Comparison of ENCODE assay signal across 9 mouse cellular contexts in the genomic region with DNA sequence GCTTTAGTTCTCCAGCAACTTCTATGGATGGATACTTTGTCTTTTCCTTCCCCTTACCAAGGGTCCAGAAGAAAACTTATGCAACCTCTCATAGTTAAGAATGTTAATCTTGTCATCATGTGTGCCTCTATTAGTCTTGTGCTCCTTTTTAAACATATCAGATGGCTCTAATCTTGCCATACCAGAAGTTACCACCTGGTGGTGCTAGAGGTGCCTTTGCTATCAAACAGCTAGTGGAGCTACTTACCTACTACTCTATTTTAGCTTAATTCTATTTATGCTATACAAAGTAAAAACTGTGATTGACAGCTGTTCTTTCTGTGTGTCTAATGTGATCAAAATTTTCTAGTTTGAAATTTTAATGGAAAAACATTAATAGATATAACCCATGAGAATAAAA. TPM values are rescaled to one million over a fixed set of nuclear protein-coding genes. Genes with fewer than 3 reads are reported as not detected.
DNase-seq lines count a peak whose midpoint lies in the region; ATAC-seq and TF ChIP-seq lines count a peak whose summit lies in the region.
"Had no signal": no experiment of that assay in that cellular context is flagged by ENCODE, and none has a peak within 500 bp of the region (broad histone marks: within the 10 kb centered on the region; RNA-seq: fewer than 3 reads in every experiment).

No protein-coding gene starts in this region.

- no peaks in the 10 kb centered on the region for H3K27me3 ChIP-seq in CH12.LX (replicated peaks)
- no peaks in the 10 kb centered on the region for H3K27me3 ChIP-seq in midbrain, embryonic 15.5 days (replicated peaks)
- H3K27me3 ChIP-seq: limb, embryonic 13.5 days had no signal

- in situ Hi-C loops in CH12.LX (cut with MboI; ENCODE audit: low pct_ligation_motif_present, low pct_unique_long_range_greater_than_20kb, low sequenced_read_pairs): no loop called here

- TF ChIP-seq RAD21 in CH12.LX (IDR thresholded peaks at IDR 0.05; ENCODE audit: low read depth, low read length): peak; percentile 15

- no peak for TF ChIP-seq POLR2A in CH12.LX (IDR thresholded peaks at IDR 0.05; ENCODE audit: low read depth, low read length)

- no peaks in the 10 kb centered on the region for H3K79me2 ChIP-seq in CH12.LX (replicated peaks; ENCODE audit: control insufficient read depth, extremely low read depth, insufficient read depth, poor library complexity, severe bottlenecking)

- no peaks in the 10 kb centered on the region for H3K36me3 ChIP-seq in CH12.LX (replicated peaks in 1 of 2; ENCODE audit: control insufficient read depth in 1 of 2, insufficient read depth in 1 of 2, low read length in 1 of 2)
- H3K36me3 ChIP-seq in midbrain, embryonic 15.5 days (replicated peaks): no peaks in the 10 kb centered on the region
- H3K36me3 ChIP-seq: limb, embryonic 13.5 days had no signal

- no peak overlapping the region for H3K9ac ChIP-seq in CH12.LX (ENCODE audit: insufficient read depth, low read depth)
- no peak overlapping the region for H3K9ac ChIP-seq in midbrain, embryonic 15.5 days
- H3K9ac ChIP-seq: limb, embryonic 13.5 days had no signal

- H3K4me2 ChIP-seq in CH12.LX (ENCODE audit: insufficient read depth, low read depth, poor library complexity, severe bottlenecking): no peak overlapping the region
- H3K4me2 ChIP-seq in midbrain, embryonic 15.5 days: no peak overlapping the region
- H3K4me2 ChIP-seq: limb, embryonic 13.5 days had no signal

- no peak for TF ChIP-seq EP300 in CH12.LX (IDR thresholded peaks at IDR 0.05; ENCODE audit: low read length)

- DNase-seq in heart, postnatal 10 days: peak; percentile 20 to 36
- DNase-seq in heart, adult 9 months (ENCODE audit: low spot score in 2 of 2): no peak
- DNase-seq in CH12.LX (ENCODE audit: extremely low read depth): peak; percentile 27
- peak; percentile 45 for DNase-seq in adrenal gland, postnatal 25 days
- DNase-seq in frontal cortex, adult 2 months (ENCODE audit: extremely low spot score in 1 of 2, low spot score in 1 of 2): peak; percentile 25 to 88
- DNase-seq in layer of hippocampus, adult 9-11 months: peak; percentile 21

- intact Hi-C loops in heart, postnatal 10 days (cut with DNase I): loop anchor here (5.0 kb wide), 1 partner anchor 449 kb away; no protein-coding TSS in a partner anchor

- H3K4me1 ChIP-seq in CH12.LX (ENCODE audit: control insufficient read depth in 1 of 2, insufficient read depth in 2 of 2): no peaks in the 10 kb centered on the region
- H3K4me1 ChIP-seq in midbrain, embryonic 15.5 days: no peaks in the 10 kb centered on the region
- H3K4me1 ChIP-seq: limb, embryonic 13.5 days had no signal

- ATAC-seq in midbrain, embryonic 15.5 days (replicated peaks): peak; percentile 43
- ATAC-seq in activated CD4-positive, CD25-positive, alpha-beta regulatory T cell, adult 4 months: no peak

- dilution Hi-C loops in CH12.LX (cut with MboI; ENCODE audit: extremely low pct_ligation_motif_present, extremely low pct_unique_long_range_greater_than_20kb, low sequenced_read_pairs): no loop called here

- peaks cover 14% of the 10 kb centered on the region for H3K9me3 ChIP-seq in CH12.LX (replicated peaks; ENCODE audit: low read length)
- no peaks in the 10 kb centered on the region for H3K9me3 ChIP-seq in midbrain, embryonic 15.5 days
- H3K9me3 ChIP-seq: limb, embryonic 13.5 days had no signal

- H3K4me3 ChIP-seq in CH12.LX (replicated peaks in 1 of 3; ENCODE audit: low read depth in 2 of 3, low read length in 2 of 3, poor library complexity in 1 of 3): no peak overlapping the region
- H3K4me3 ChIP-seq in midbrain, embryonic 15.5 days: no peak overlapping the region
- H3K4me3 ChIP-seq: limb, embryonic 13.5 days had no signal

- peak in 1 of 2 experiments; percentile 48; a peak in 2 of 4 replicates for TF ChIP-seq CTCF in CH12.LX (conservative IDR thresholded peaks at IDR 0.05 in 1 of 2, IDR thresholded peaks at IDR 0.05 in 1 of 2; ENCODE audit: low read depth in 2 of 2, low read length in 2 of 2)

- no peak overlapping the region for H3K27ac ChIP-seq in CH12.LX (ENCODE audit: insufficient read depth, low read depth)
- H3K27ac ChIP-seq in midbrain, embryonic 15.5 days: no peak overlapping the region
- H3K27ac ChIP-seq: limb, embryonic 13.5 days had no signal

TF ChIP-seq in CH12.LX, 34 proteins besides CTCF, POLR2A, EP300 and RAD21:
- TF ChIP-seq SMC3 (IDR thresholded peaks at IDR 0.05; ENCODE audit: low read depth, low read length): peak; percentile 19
- TF ChIP-seq GABPA (IDR thresholded peaks at IDR 0.05; ENCODE audit: insufficient replicate concordance, low read depth, low read length): no peak
- no peak for TF ChIP-seq JUND (conservative IDR thresholded peaks at IDR 0.05; ENCODE audit: low read depth, low read length)
- no peak for TF ChIP-seq TBP (conservative IDR thresholded peaks at IDR 0.05; ENCODE audit: low read depth, low read length)

RNA-seq across cellular contexts. Expression of a gene that starts 10.8 kb away (rescaled TPM):
- not detected for total RNA-seq in heart, postnatal 10 days (2021)
- total RNA-seq in CH12.LX (2012; rRNA removed) (not detected in 2 replicates), CH12.LX (2014; rRNA removed) (not detected in 2 replicates)
- polyA plus RNA-seq in CH12.LX (2012; ENCODE audit: insufficient read length, low read depth): not detected in 2 replicates
- not detected in 2 replicates for total RNA-seq in adrenal gland, postnatal 25 days (2021)
- not detected in 2 replicates for polyA plus RNA-seq in frontal cortex, adult 2 months (2012; rRNA removed)
- not detected in 2 replicates for polyA plus RNA-seq in midbrain, embryonic 15.5 days (2015; fragmentation: Nextera tagmentation; extraction: Ambion mirVana)
- polyA plus RNA-seq in activated CD4-positive, CD25-positive, alpha-beta regulatory T cell, adult 4 months (2017; shearing (Covaris generic)): not detected
- polyA plus RNA-seq: limb, embryonic 13.5 days had no signal

RNA-seq across cellular contexts. Expression of a gene that starts 29.6 kb away (rescaled TPM):
- total RNA-seq in heart, postnatal 10 days (2021): not detected
- not detected in 2 replicates for total RNA-seq in CH12.LX (2012; rRNA removed)
- total RNA-seq in CH12.LX (2014; rRNA removed): not detected in 2 replicates
- polyA plus RNA-seq in CH12.LX (2012; ENCODE audit: insufficient read length, low read depth): not detected in 2 replicates
- total RNA-seq in adrenal gland, postnatal 25 days (2021): not detected in 2 replicates
- polyA plus RNA-seq in frontal cortex, adult 2 months (2012; rRNA removed): not detected in 2 replicates
- polyA plus RNA-seq in midbrain, embryonic 15.5 days (2015; fragmentation: Nextera tagmentation; extraction: Ambion mirVana): not detected in 2 replicates
- polyA plus RNA-seq in activated CD4-positive, CD25-positive, alpha-beta regulatory T cell, adult 4 months (2017; shearing (Covaris generic)): under 1 TPM in 1 of 2 experiments, not detected in 1; 0.42 TPM
- polyA plus RNA-seq: limb, embryonic 13.5 days had no signal

Comparison
In these comparisons a context has a peak if more than half of its experiments do, and no peak if none do; other contexts are left out.
1. DNase-seq: peak in heart, postnatal 10 days (2 of 2), CH12.LX (single experiment), adrenal gland, postnatal 25 days (single experiment), frontal cortex, adult 2 months (2 of 2) and layer of hippocampus, adult 9-11 months (single experiment); none in heart, adult 9 months (0 of 2).